Mouse (Mus musculus) MN1 (cell line): ENCODE data around the gene Vsir.

Experiments
- DNase-seq: peaks from one replicate; pipeline ENCODE4 v3.0.0-alpha.2; 2016; ENCODE audit warnings: low spot score

The Vsir gene

GRCm38 (mm10) chr10:60346701-60347405, at the start of gene Vsir:
Gene Vsir (plus strand): TSS chr10:60346851.
- peak; percentile 75 for DNase-seq

- DNase-seq: no peak
Observed at GRCm38 (mm10) chr10:60299636-60300035, 47.0 kb upstream of the Vsir start.

GRCm38 (mm10) chr10:60303419-60303818, 43.2 kb upstream of the Vsir start:
- no peak for DNase-seq

GRCm38 (mm10) chr10:60304854-60305628, 41.6 kb upstream of the Vsir start:
- peak; percentile 91 for DNase-seq

- no peak for DNase-seq
Observed at GRCm38 (mm10) chr10:60310629-60311028, 36.0 kb upstream of the Vsir start.

GRCm38 (mm10) chr10:60313606-60314005, 33.0 kb upstream of the Vsir start:
- DNase-seq: no peak

- DNase-seq: no peak
Observed at GRCm38 (mm10) chr10:60316166-60316565, 30.5 kb upstream of the Vsir start.

GRCm38 (mm10) chr10:60328963-60329650, 17.5 kb upstream of the Vsir start:
- peak; percentile 38 for DNase-seq

- no peak for DNase-seq
Observed at GRCm38 (mm10) chr10:60334583-60334982, 12.1 kb upstream of the Vsir start.

GRCm38 (mm10) chr10:60335021-60335420, 11.6 kb upstream of the Vsir start:
- no peak for DNase-seq

GRCm38 (mm10) chr10:60341528-60341927, 5.1 kb upstream of the Vsir start:
- DNase-seq: no peak

- no peak for DNase-seq
Observed at GRCm38 (mm10) chr10:60344111-60344510, 2.5 kb upstream of the Vsir start.

- no peak for DNase-seq
Observed at GRCm38 (mm10) chr10:60346056-60346455, 595 bp upstream of the Vsir start.

- DNase-seq: no peak
Observed at GRCm38 (mm10) chr10:60347768-60348610, 1.3 kb downstream of the Vsir start.

GRCm38 (mm10) chr10:60349056-60349455, 2.4 kb downstream of the Vsir start:
- DNase-seq: no peak

- DNase-seq: no peak
Observed at GRCm38 (mm10) chr10:60349644-60350043, 3.0 kb downstream of the Vsir start.

- no peak for DNase-seq
Observed at GRCm38 (mm10) chr10:60350077-60350804, 3.6 kb downstream of the Vsir start.

- DNase-seq: peak; percentile 94
Observed at GRCm38 (mm10) chr10:60350805-60351167, 4.1 kb downstream of the Vsir start.

GRCm38 (mm10) chr10:60351248-60351647, 4.6 kb downstream of the Vsir start:
- DNase-seq: peak; percentile 21

- peak; percentile 68 for DNase-seq
Observed at GRCm38 (mm10) chr10:60351761-60352455, 5.3 kb downstream of the Vsir start.
